Mouse (Mus musculus) left cerebral cortex, adult 18-20 months (tissue): ENCODE results near the gene Golga2. TPM values are rescaled to one million over a fixed set of nuclear protein-coding genes. Genes with fewer than 3 reads are reported as not detected.
"Not testable (repeated sequence)": the region's sequence is repeated elsewhere in the genome, so short reads cannot be mapped to it uniquely, and the experiment has no call there.

Experiments used
- DNase-seq, 2 experiments: peaks; one replicate each; pipeline ENCODE4 v3.0.0; 2021 to 2022; ENCODE audit warnings: low spot score in 2 of 2, mixed read lengths in 1 of 2
- total RNA-seq, 2 experiments: library from RNA; stranded (reverse); gene quantifications; 2 replicates each; pipeline ENCODE4 v1.2.3; 2021

Golga2 gene
- total RNA-seq, 2 experiments from 2014 or later = 84.2 to 88.5 TPM

DNA sequence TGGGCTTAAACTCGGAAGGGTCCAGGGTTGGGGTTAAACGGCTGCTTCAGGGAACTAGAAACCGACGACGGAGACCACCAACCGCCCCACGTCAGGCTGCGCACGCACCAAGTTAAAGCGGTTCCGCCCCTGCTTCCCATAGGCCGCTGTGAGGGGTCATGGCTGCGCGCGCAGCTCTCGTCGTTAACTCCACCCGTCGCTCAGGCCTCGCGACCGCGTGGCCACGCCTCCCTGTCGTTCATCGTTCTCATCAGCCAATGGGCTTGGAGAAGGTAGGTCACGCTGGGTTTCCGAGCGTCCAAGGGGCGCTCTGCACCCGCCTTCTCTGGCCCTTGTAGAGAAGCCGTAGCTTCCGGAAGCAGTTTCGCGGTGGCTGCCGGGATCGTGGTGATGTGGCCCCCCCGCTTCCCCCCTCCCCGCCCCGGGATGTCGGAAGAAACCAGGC is 761 bp downstream of the Golga2 start, which contains the start of gene Swi5:
TSS of gene Swi5 (minus strand) at position 153 of the 445 bp plus-strand sequence.
- DNase-seq = peak; percentile 98 to 99

- DNase-seq = no peak
Measured at GRCm38 (mm10) chr2:32288371-32288931, 1.3 kb downstream of the Golga2 start.

- DNase-seq = no peak
Measured at GRCm38 (mm10) chr2:32289578-32289977, 2.4 kb downstream of the Golga2 start.

- no peak for DNase-seq
Measured at GRCm38 (mm10) chr2:32294348-32294747, 7.2 kb downstream of the Golga2 start.

DNA sequence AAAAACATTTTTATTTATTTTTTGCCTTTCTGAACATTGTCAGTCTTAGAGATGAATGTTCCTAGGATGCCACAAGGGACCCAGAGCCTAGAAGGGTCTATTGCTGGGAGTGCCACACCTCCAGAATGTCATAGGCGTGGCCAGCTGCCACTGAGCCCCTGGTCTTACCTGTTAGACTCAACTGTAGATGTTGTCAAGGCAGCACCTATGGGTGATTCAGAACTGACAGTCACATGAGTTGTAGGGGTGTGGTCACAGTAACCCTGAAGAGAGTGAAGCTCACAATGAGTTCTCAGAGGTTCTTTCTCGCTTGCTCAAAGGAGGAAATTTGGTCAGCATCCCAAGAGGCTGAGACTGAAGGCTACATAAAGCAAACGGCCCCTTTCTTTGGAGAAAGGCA is 8.1 kb downstream of the Golga2 start:
- DNase-seq = no peak

GRCm38 (mm10) chr2:32295842-32296241 is 8.7 kb downstream of the Golga2 start:
- not testable (repeated sequence) for DNase-seq

GRCm38 (mm10) chr2:32299469-32299868 is 12.3 kb downstream of the Golga2 start:
- DNase-seq = no peak

- DNase-seq = no peak
Measured at GRCm38 (mm10) chr2:32302952-32303351, 15.8 kb downstream of the Golga2 start.

GRCm38 (mm10) chr2:32304145-32304832 is 17.1 kb downstream of the Golga2 start:
- DNase-seq = peak in 1 of 2 experiments; percentile 70

- no peak for DNase-seq
Measured at GRCm38 (mm10) chr2:32305668-32306067, 18.5 kb downstream of the Golga2 start.

DNA sequence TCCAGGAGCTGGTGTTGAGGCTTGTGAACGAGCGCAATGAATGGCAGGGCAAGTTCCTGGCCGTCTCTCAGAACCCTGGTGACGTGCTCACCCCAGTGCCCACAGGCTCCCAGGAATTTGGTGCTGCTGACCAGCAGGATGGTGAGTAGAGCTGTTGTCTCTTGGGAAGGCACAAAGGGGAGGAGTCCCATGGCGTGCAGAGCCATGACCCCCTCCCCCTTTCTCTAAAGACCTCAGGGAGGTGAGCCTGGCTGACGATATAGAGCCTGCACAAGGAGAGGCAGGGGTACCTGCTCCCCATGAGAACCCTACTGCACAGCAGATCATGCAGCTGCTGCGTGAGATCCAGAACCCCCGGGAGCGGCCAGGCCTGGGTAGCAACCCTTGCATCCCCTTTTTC is 19.0 kb downstream of the Golga2 start:
- DNase-seq = no peak

- no peak for DNase-seq
Measured at GRCm38 (mm10) chr2:32307247-32307798, 20.1 kb downstream of the Golga2 start.

DNA sequence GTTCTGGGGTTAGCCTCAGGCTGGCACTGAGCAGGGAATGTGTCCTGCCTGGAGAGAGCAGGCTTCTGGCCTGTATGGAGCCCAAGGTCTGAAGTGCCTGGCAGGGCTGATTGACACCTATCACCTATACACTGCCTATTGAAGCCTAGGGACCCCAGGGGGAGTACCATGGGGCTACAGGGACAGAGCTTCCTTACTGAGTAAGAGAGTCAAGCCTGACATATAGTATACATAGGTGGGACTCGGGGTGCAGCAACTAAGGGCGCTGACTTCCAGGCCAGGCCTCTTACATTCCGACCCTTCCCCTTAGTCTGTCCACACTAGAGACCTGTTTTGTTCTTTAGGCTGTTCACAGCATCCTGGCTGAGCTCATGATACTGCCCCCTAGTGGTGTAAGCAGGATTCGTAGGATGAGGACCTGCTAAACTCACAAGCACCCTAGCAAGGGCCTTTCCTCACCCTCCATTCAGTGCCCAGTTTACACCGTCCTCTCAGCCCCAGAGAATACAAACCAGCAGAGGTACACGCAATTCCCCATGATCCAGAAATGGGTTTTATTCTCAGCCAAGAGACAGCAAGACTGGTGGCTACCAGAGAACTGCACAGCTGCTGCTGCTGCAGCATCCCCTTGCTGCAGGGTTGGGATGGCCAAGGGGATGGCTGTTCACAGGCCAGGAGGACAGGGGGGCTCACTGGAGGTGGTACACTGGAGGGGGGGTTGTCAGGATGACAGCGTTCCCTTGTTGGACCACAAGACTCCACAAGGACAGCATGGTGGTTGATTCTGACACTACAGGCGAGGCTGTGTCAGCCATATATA is 21.0 kb downstream of the Golga2 start:
- peak in 1 of 2 experiments; percentile 78 for DNase-seq

DNA sequence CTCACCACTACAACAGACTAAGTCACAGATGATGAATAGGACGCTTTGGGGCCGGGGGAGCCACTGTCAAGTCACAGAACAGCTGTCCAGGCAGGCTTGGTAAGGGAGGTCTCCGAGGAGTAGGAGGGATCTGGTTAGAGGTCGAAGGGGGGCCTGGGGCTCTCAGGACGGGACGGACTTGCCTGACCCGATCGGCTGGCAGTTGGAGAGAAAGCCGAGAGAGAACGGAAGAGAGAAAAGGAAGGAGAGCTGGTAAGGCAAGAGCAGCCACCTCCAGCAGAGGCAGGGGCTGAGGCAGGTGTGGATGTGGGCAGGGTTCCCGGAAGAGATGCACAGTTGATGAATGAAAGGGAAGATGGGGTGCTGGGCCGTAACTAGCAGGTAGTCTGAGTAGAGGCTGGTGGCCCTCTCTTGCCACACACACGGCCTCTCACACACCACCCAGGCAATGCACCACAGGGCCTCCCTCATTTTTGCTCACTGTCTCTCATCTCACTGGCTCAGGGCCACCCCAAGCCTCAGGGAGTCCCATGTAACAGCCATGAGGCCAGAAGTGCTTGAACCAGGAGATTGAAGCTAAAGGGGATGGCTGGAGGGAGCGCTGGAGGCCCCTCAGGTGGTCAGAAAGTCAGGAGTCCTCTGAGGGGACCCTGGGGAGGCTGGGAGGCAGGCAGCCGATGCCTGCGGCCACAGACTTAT is 21.8 kb downstream of the Golga2 start:
- DNase-seq = no peak

DNA sequence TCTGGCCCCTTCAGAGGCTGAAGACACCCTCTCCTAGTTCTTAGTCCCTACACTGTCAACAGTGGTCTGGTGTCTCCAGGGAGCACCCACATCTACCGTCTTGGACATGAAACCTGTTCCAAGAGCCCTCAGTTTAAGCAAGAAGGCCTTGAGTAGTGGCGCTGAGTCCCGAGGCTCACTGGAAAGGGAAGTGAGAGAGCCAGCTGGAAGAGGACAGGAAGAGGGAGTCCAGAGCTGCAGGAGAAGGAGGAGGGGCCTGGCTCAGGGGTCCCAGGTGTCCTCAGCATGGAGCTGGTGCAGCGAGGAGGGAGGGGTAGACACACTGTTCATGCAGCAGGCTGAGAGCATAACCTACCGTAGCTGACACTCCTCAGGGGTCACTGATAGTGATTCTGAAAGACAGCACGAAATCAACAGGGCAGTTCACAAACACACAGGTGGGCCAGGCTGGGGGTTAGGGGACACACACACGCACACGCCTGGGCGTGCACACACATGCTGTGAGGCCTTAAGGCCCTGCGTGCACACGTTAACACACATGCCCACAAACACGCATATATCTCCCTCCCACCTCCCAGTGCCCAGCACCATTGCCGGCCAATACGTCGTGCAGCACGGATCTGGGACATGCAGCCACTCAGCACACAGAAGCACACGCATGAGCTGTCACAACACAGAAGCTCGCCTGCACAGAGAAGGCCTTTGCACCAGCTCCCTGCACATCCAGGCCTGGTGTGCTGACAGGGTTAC is 23.1 kb downstream of the Golga2 start:
- no peak for DNase-seq

- no peak for DNase-seq
Measured at GRCm38 (mm10) chr2:32311443-32312317, 24.5 kb downstream of the Golga2 start.

GRCm38 (mm10) chr2:32312318-32312964 is 25.3 kb downstream of the Golga2 start:
- peak in 1 of 2 experiments; percentile 69 for DNase-seq

DNA sequence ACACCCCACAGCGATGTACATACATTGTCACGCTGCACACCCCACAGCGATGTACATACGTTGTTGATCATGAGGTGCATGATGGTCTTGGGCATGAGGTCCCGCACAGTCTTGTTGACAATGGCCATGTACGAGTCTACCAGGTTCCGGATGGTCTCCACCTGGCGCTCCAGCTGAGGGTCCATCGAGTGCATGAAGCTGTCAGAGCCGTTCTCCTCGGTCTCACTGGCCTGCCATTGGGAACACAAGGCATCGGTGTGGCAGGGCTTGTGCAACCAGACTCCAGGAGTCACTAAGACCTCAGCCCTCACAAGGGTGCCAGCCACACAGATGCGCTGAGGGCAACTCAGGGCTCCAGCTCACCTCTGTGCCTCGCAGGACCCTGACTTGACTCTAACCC is 27.6 kb downstream of the Golga2 start:
- no peak for DNase-seq

DNA sequence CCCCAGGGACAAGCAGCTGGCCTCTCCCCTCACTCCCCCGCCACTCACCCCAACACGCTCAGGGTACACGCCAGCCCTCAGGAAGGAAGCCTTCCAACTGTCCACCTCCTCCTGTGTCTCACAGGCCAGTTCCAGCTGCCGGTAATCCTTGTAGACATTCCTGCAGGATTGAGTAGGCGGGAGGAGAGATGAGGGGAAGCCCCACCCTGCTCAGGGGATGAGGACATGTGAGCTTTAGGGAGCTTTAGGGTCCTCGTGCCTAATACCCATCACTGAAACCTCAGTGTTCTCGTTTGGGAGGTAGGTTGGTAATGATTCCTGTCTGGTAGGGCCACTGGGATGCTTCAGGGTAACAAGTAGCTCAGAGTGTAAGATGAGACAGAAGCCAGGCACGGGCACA is 28.6 kb downstream of the Golga2 start:
- DNase-seq = no peak
